Mouse (Mus musculus) stomach, embryonic 15.5 days (tissue): ENCODE data around the gene Hsf3. TPM values are rescaled to one million over a fixed set of nuclear protein-coding genes. Genes with fewer than 3 reads are reported as not detected.
"Not testable (repeated sequence)": the region's sequence is repeated elsewhere in the genome, so short reads cannot be mapped to it uniquely, and the experiment has no call there.

Experiments
- ATAC-seq: fragments of 200-750 bp; cut with Nextera tagmentation; 2 replicates; pipeline ENCODE4 v1.8.0; 2017; ENCODE audit warnings: low read depth, moderate number of reproducible peaks, moderate TSS enrichment; ENCODE audit not compliant: insufficient read depth, low FRiP score
- H3K27ac ChIP-seq: fragments of 300-500 bp; sonication (generic); 2 replicates; pipeline ENCODE4 v1.5.1; 2015; ENCODE audit warnings: mild to moderate bottlenecking, inconsistent platforms
- H3K27me3 ChIP-seq: fragments of 300-500 bp; sonication (generic); replicated peaks from 2 replicates; pipeline ENCODE4 v1.6.1; 2015; ENCODE audit warnings: inconsistent platforms
- H3K36me3 ChIP-seq: fragments of 300-500 bp; sonication (generic); 2 replicates; pipeline ENCODE4 v1.6.1; 2015; ENCODE audit warnings: inconsistent platforms
- H3K4me1 ChIP-seq: fragments of 300-500 bp; sonication (generic); 2 replicates; pipeline ENCODE4 v1.6.1; 2015; ENCODE audit warnings: inconsistent platforms
- H3K4me2 ChIP-seq: fragments of 300-500 bp; sonication (generic); 2 replicates; pipeline ENCODE4 v1.6.1; 2015; ENCODE audit warnings: mild to moderate bottlenecking, inconsistent platforms
- H3K4me3 ChIP-seq: fragments of 300-500 bp; sonication (generic); replicated peaks from 2 replicates; pipeline ENCODE4 v1.5.1; 2015; ENCODE audit warnings: inconsistent platforms
- H3K9ac ChIP-seq: fragments of 300-500 bp; sonication (generic); 2 replicates; pipeline ENCODE4 v1.6.1; 2015; ENCODE audit warnings: inconsistent platforms
- H3K9me3 ChIP-seq: fragments of 300-500 bp; sonication (generic); 2 replicates; pipeline ENCODE4 v1.6.1; 2016; ENCODE audit warnings: inconsistent platforms
- WGBS: fragments of 180-500 bp; shearing (Covaris S2); methylation state at CpG from one replicate; pipeline ENCODE4 v1.1.7; 2015; 5-methylcytosine and 5-hydroxymethylcytosine counted together
- polyA plus RNA-seq: library from polyadenylated mRNA; unstranded; fragments of >200 nt; fragmentation: Nextera tagmentation; extraction: Ambion mirVana; gene quantifications from 2 replicates; pipeline ENCODE4 v1.2.1, GENCODE M21; 2015

Hsf3 gene
- 0.12 and 0.19 TPM in 2 replicates for polyA plus RNA-seq

DNA sequence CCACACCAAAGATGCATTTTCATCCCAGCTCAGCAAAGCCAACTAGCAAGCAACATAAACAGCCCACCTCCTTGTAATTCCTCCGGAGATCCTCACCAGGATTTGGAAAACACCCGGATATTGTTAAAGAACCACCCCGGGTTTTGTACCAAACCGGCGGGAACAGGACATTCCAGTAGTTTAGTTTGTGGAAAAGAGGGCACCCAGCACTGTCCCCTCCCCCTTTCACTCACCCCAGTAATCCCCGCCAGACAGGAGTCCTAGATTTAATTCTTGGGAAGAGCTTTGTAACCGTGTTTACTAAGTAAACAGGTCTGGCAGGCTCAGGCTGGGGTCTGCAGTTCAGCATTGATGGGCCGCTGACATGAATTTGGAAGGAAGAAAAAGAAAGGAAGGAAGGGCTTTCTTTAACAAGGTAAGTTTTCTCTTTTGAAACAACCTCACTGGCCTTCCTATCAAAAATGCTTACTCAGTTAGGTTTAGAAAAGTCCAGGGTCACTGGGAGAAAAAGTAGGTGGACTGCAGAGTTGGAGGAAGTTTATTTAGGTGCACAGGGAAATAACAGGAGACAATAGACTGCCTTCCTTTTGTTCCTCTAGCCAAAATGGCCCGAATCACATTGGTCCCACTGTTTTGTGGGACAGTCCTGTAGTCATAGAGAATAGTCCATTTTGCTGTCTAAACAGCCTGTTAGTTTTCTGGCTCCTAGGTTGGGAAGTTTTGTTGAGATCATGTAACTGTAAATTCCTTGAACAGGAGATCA is at the start of gene Hsf3:
Hsf3 (minus strand) TSS at position 94 of the 763 bp plus-strand sequence.
- H3K36me3 ChIP-seq, result no peaks in the 10 kb centered on the region
- no peaks in the 10 kb centered on the region for H3K9me3 ChIP-seq
- WGBS, result 20% methylated on average over 9 of the region's 9 CpGs
- H3K27me3 ChIP-seq, result no peaks in the 10 kb centered on the region
- no peak within 1 kb of the TSS for H3K27ac ChIP-seq
- peak within 1 kb of the TSS; percentile 33 for H3K4me3 ChIP-seq
- 0 out of 2 replicates have a peak, but pooled peaks have one; percentile 53 for ATAC-seq
- H3K9ac ChIP-seq, result no peak within 1 kb of the TSS
- peak within 1 kb of the TSS; percentile 30 for H3K4me2 ChIP-seq
- H3K4me1 ChIP-seq, result no peaks in the 10 kb centered on the region

- ATAC-seq, result no peak
- Histone ChIP-seq H3K27me3 (no peaks in the 10 kb centered on the region), H3K9ac (no peak overlapping the region), H3K36me3 (no peaks in the 10 kb centered on the region), H3K27ac (no peak overlapping the region), H3K4me3 (no peak overlapping the region), H3K9me3 (no peaks in the 10 kb centered on the region), H3K4me1 (no peaks in the 10 kb centered on the region), H3K4me2 (no peak overlapping the region)
- 71% methylated on average over 1 of the region's 1 CpGs for WGBS
Measured at GRCm38 (mm10) chrX:96501580-96501979, 45.5 kb upstream of the Hsf3 start.

- Histone ChIP-seq H3K4me3 (peak within 1 kb of the TSS; percentile 33), H3K9me3 (no peaks in the 10 kb centered on the region), H3K4me1 (no peaks in the 10 kb centered on the region), H3K4me2 (peak within 1 kb of the TSS; percentile 30), H3K27ac (no peak within 1 kb of the TSS), H3K9ac (no peak within 1 kb of the TSS), H3K36me3 (no peaks in the 10 kb centered on the region), H3K27me3 (no peaks in the 10 kb centered on the region)
- 56% methylated on average over 2 of the region's 2 CpGs for WGBS
- peak; percentile 63 for ATAC-seq
Measured at GRCm38 (mm10) chrX:96455149-96455548, 945 bp downstream of the Hsf3 start, which contains the start of gene Heph. Gene Heph, plus strand, starts transcription at chrX:96455359.

DNA sequence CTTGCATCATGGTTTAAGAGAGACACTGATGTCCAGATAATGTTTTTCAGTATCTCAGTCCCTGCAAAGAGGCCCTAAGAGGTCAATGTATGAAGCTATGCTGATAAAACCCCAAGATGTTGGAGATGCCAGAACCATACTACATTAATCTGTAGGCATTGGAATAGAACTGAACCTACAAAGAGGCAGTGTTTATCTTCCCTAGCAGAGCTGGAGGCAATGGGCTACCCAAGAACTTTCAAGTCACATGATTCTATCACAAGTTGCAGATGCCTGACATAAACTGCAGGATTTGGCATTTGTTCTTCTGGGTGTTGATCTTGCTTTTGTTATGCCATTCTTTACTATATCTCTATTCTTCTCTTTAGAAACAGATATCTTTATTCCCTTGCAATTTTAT is 36.7 kb downstream of the Hsf3 start:
- Histone ChIP-seq H3K4me1 (no peaks in the 10 kb centered on the region), H3K4me3 (no peak overlapping the region), H3K9me3 (no peaks in the 10 kb centered on the region), H3K27me3 (no peaks in the 10 kb centered on the region), H3K9ac (no peak overlapping the region), H3K27ac (no peak overlapping the region), H3K36me3 (no peaks in the 10 kb centered on the region), H3K4me2 (no peak overlapping the region)
- ATAC-seq, result no peak

DNA sequence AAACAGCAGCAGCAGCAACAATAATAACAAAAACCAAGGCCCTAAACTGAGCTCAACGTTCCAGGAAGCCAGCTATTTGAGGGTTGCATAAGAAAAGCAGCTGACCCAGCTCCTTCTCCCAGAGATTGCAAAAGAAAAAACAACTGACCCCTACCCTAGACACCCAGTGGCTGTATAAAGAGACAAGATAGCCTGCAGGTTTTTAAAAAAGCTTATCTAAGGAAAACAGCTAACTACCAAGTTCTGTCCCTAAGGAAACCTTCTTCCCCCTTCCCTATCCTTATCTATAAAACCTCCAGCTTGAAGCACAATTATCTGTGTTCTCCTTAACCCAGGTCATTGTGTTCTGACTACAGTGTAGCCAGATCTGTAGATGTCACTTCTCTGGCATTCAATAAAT is 38.4 kb downstream of the Hsf3 start:
- H3K9me3 ChIP-seq, result no peaks in the 10 kb centered on the region
- H3K4me2 ChIP-seq, result no peak overlapping the region
- H3K36me3 ChIP-seq, result no peaks in the 10 kb centered on the region
- H3K27me3 ChIP-seq, result no peaks in the 10 kb centered on the region
- no peak overlapping the region for H3K27ac ChIP-seq
- no peak for ATAC-seq
- H3K4me3 ChIP-seq, result no peak overlapping the region
- WGBS, result 58% methylated on average over 1 of the region's 1 CpGs
- no peaks in the 10 kb centered on the region for H3K4me1 ChIP-seq
- no peak overlapping the region for H3K9ac ChIP-seq

GRCm38 (mm10) chrX:96416970-96417369 is 39.1 kb downstream of the Hsf3 start:
- WGBS, result 92% methylated on average over 1 of the region's 1 CpGs
- Histone ChIP-seq H3K4me3 (no peak overlapping the region), H3K27ac (no peak overlapping the region), H3K4me2 (no peak overlapping the region), H3K9me3 (no peaks in the 10 kb centered on the region), H3K36me3 (no peaks in the 10 kb centered on the region), H3K4me1 (no peaks in the 10 kb centered on the region), H3K27me3 (no peaks in the 10 kb centered on the region), H3K9ac (no peak overlapping the region)
- ATAC-seq, result no peak

DNA sequence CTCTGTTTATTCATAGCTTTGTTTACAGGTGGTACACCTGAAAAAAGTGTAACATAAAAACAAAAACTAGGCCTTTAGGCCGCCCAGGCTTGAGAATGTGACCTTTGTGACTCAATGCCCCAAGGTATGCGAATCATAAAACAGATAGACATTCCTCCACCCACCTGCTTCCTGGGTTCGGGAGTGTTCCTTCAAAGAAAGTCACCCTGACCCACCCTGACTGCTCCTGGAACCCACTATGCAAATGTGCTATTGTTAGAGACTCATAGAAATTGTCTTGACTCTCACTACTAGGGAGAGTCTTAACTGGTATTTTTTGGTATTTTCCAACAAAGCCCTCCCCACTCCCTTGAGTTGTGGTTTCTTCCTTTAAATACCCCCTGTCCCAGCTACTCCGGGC is 40.7 kb downstream of the Hsf3 start:
- H3K9ac ChIP-seq, H3K9me3 ChIP-seq, H3K4me1 ChIP-seq, H3K4me2 ChIP-seq, H3K4me3 ChIP-seq, ATAC-seq, H3K36me3 ChIP-seq, H3K27ac ChIP-seq, H3K27me3 ChIP-seq: not testable (repeated sequence)
- WGBS, result 70% methylated on average over 4 of the region's 4 CpGs

GRCm38 (mm10) chrX:96339108-96339507 is 117.0 kb downstream of the Hsf3 start:
- no peak overlapping the region for H3K9ac ChIP-seq
- no peak overlapping the region for H3K27ac ChIP-seq
- H3K27me3 ChIP-seq, result no peaks in the 10 kb centered on the region
- WGBS, result 59% methylated on average over 2 of the region's 2 CpGs
- H3K4me2 ChIP-seq, result no peak overlapping the region
- H3K4me3 ChIP-seq, result no peak overlapping the region
- H3K36me3 ChIP-seq, result no peaks in the 10 kb centered on the region
- no peaks in the 10 kb centered on the region for H3K4me1 ChIP-seq
- no peaks in the 10 kb centered on the region for H3K9me3 ChIP-seq
- no peak for ATAC-seq

GRCm38 (mm10) chrX:96329764-96330163 is 126.3 kb downstream of the Hsf3 start:
- Histone ChIP-seq H3K36me3 (no peaks in the 10 kb centered on the region), H3K4me3 (no peak overlapping the region), H3K9ac (no peak overlapping the region), H3K4me1 (no peaks in the 10 kb centered on the region), H3K27me3 (no peaks in the 10 kb centered on the region), H3K4me2 (no peak overlapping the region), H3K27ac (no peak overlapping the region), H3K9me3 (no peaks in the 10 kb centered on the region)
- WGBS, result 42% methylated on average over 4 of the region's 4 CpGs
- no peak for ATAC-seq

- Histone ChIP-seq H3K4me2 (no peak within 1 kb of the TSS), H3K9ac (no peak within 1 kb of the TSS), H3K4me3 (no peak within 1 kb of the TSS), H3K9me3 (no peaks in the 10 kb centered on the region), H3K36me3 (no peaks in the 10 kb centered on the region), H3K27ac (no peak within 1 kb of the TSS), H3K4me1 (no peaks in the 10 kb centered on the region), H3K27me3 (no peaks in the 10 kb centered on the region)
- 91% methylated on average over 3 of the region's 3 CpGs for WGBS
- ATAC-seq, result no peak
Measured at GRCm38 (mm10) chrX:96293338-96293737, 162.8 kb downstream of the Hsf3 start, which contains the start of gene Vsig4. Gene Vsig4, minus strand, starts transcription at chrX:96293438.

DNA sequence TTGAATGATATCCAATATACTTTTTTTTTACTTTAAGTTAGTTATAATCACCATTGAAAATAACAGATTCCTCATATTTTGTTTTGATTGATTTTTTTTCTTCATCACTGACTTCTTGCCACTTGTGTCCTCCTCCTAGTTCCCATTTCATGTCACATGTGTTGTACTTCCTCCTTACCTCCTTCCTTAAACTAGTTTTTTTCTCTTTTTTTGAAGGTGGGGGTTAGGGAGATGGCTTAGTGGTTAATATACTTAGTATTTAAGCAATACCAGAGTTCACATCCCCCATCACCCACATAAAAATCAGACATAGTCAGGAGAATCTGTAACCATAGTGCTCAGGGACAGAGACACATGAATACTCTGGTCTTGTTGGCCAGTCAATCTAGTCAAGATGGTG is 199.6 kb downstream of the Hsf3 start:
- Histone ChIP-seq H3K36me3 (no peaks in the 10 kb centered on the region), H3K27me3 (no peaks in the 10 kb centered on the region), H3K4me2 (no peak overlapping the region), H3K9ac (no peak overlapping the region), H3K4me3 (no peak overlapping the region), H3K27ac (no peak overlapping the region), H3K4me1 (no peaks in the 10 kb centered on the region), H3K9me3 (no peaks in the 10 kb centered on the region)
- ATAC-seq, result no peak
